Comparison of ENCODE assay signal across 21 mouse cellular contexts in the genomic region with DNA sequence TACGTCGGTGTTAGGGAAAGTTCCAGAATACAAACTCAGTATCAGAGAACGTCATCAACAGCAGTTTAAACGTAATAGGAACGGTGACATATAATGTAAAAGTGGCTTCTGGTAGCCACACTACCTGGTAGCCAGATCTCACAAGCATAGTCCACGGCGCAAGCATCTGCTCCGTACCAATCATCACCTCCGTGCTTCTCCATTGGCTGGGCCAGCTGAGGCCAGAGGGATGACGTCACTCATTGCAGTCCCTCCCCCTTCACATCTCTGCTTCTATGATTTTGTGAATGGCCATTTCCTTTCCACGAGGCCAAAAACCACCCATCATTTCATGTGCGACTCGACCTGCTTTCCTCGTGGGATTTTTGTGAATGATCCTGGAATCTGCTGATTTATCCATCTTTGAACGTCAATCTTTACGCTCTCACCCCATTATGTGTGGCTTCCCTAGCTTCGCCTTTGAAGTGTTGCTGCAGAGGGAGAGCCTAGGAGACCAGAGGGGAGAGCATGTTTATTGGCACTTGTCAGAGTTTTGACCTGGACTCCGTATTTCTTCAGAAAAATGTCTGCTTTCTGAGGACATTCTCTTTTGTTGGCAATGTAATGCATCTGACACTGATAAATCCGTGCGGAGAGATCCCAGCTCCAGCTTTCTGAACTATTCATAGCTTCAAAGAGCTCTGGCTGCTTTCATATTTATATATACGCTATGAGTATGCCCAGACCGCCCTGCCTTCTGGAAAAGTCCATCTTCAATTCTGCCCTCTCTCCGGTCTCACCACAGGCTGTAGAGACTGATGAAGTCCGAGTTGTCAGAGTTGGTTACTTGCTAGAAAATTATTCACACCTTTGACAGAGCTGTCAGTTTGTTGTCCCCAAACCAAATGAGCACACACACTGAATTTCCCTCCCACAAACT.
DNase-seq lines count a peak whose midpoint lies in the region; ATAC-seq and TF ChIP-seq lines count a peak whose summit lies in the region.
"Had no signal": no experiment of that assay in that cellular context is flagged by ENCODE, and none has a peak within 500 bp of the region (broad histone marks: within the 10 kb centered on the region; RNA-seq: fewer than 3 reads in every experiment).

No protein-coding gene starts in this region.

- no peak for ATAC-seq in heart, embryonic 14.5 days (ENCODE audit: insufficient number of reproducible peaks, insufficient read depth, low FRiP score, low read depth)
- peak; percentile 81 for ATAC-seq in lung, embryonic 14.5 days (ENCODE audit: insufficient read depth)
- ATAC-seq: CD4-positive, CD25-positive, alpha-beta regulatory T cell, adult 4 months; forebrain, embryonic 13.5 days; forebrain, postnatal 0 days; hindbrain, postnatal 0 days had no signal

- intact Hi-C loops in heart, postnatal 14 days (cut with DNase I): no loop called here
- intact Hi-C loops in heart, postnatal 25 days (cut with DNase I): no loop called here

- peak; percentile 55 for DNase-seq in heart, adult 11 months
- DNase-seq in heart, postnatal 14 days: no peak
- no peak for DNase-seq in heart, postnatal 25 days (ENCODE audit: low spot score)
- peak; percentile 63 for DNase-seq in lung, embryonic 14.5 days
- DNase-seq in lung, adult 2 months: no peak
- DNase-seq in testis, postnatal 14 days (ENCODE audit: low spot score): no peak
- DNase-seq: adrenal gland, adult 8-10 months; adrenal gland, postnatal 36 days; B cell, adult 2 months; cerebellum, adult 2 months; cerebellum, postnatal 10 days; forebrain, postnatal 0 days; gastrocnemius, postnatal 14 days had no signal

- TF ChIP-seq POLR2A in lung, adult 2 months (IDR thresholded peaks at IDR 0.05; ENCODE audit: borderline replicate concordance, extremely low read depth, low read depth, low read length): no peak
- TF ChIP-seq POLR2A in testis, adult 2 months (IDR thresholded peaks at IDR 0.05; ENCODE audit: control insufficient read depth, low read depth, low read length): no peak

- H3K27ac ChIP-seq in heart, embryonic 14.5 days (replicated peaks in 1 of 2; ENCODE audit: control insufficient read depth in 1 of 2, insufficient read depth in 1 of 2, low read depth in 2 of 2, low read length in 2 of 2): peak overlapping the region; percentile 36 to 63
- H3K27ac ChIP-seq in lung, embryonic 14.5 days (ENCODE audit: low read depth): no peak overlapping the region
- H3K27ac ChIP-seq in testis, adult 2 months (ENCODE audit: control insufficient read depth, insufficient read depth, low read depth, low read length): no peak overlapping the region
- H3K27ac ChIP-seq: embryonic facial prominence, embryonic 10.5 days; forebrain, embryonic 13.5 days; hindbrain, embryonic 13.5 days; hindbrain, postnatal 0 days had no signal

- no peak overlapping the region for H3K4me3 ChIP-seq in heart, embryonic 14.5 days (ENCODE audit: control insufficient read depth in 1 of 2, insufficient read depth in 1 of 2, low read depth in 1 of 2, low read length in 2 of 2)
- H3K4me3 ChIP-seq in lung, embryonic 14.5 days (ENCODE audit: low read depth, low read length): no peak overlapping the region
- H3K4me3 ChIP-seq in lung, adult 2 months (replicated peaks; ENCODE audit: extremely low read depth, low read depth, low read length): no peak overlapping the region
- peak overlapping the region; percentile 25 for H3K4me3 ChIP-seq in testis, adult 2 months (ENCODE audit: control insufficient read depth, low read depth, low read length)
- H3K4me3 ChIP-seq: embryonic facial prominence, embryonic 10.5 days; forebrain, embryonic 13.5 days; hindbrain, embryonic 13.5 days had no signal

- WGBS in heart, embryonic 14.5 days: 64% methylated on average over 24 of the region's 24 CpGs
- 45% methylated on average over 24 of the region's 24 CpGs for WGBS in lung, embryonic 14.5 days
- WGBS in lung, adult 2 months: 59% methylated on average over 24 of the region's 24 CpGs

- H3K27me3 ChIP-seq in heart, embryonic 14.5 days (ENCODE audit: control insufficient read depth, insufficient read depth, low read length): no peaks in the 10 kb centered on the region
- H3K27me3 ChIP-seq in lung, embryonic 14.5 days (ENCODE audit: insufficient read depth, low read length): no peaks in the 10 kb centered on the region
- H3K27me3 ChIP-seq in testis, adult 2 months (ENCODE audit: control insufficient read depth, insufficient read depth, low read length): no peaks in the 10 kb centered on the region
- H3K27me3 ChIP-seq: forebrain, embryonic 13.5 days; hindbrain, embryonic 13.5 days had no signal

- peaks cover 9 to 22% of the 10 kb centered on the region in 2 experiments for H3K4me1 ChIP-seq in heart, embryonic 14.5 days (ENCODE audit: control insufficient read depth in 2 of 2, insufficient read depth in 2 of 2, low read length in 2 of 2)
- H3K4me1 ChIP-seq in lung, embryonic 14.5 days (ENCODE audit: insufficient read depth): no peaks in the 10 kb centered on the region
- no peaks in the 10 kb centered on the region for H3K4me1 ChIP-seq in lung, adult 2 months (ENCODE audit: control insufficient read depth, insufficient read depth, low read length)
- H3K4me1 ChIP-seq in testis, adult 2 months (ENCODE audit: control insufficient read depth, insufficient read depth, low read length): peaks cover 8% of the 10 kb centered on the region
- H3K4me1 ChIP-seq: embryonic facial prominence, embryonic 10.5 days; forebrain, embryonic 13.5 days; hindbrain, embryonic 13.5 days had no signal

- H3K9me3 ChIP-seq in heart, embryonic 14.5 days (ENCODE audit: control insufficient read depth, low read length): no peaks in the 10 kb centered on the region
- H3K9me3 ChIP-seq in lung, embryonic 14.5 days (ENCODE audit: low read depth, low read length): no peaks in the 10 kb centered on the region
- H3K9me3 ChIP-seq: embryonic facial prominence, embryonic 10.5 days; forebrain, embryonic 13.5 days; hindbrain, embryonic 13.5 days had no signal

- no peak for TF ChIP-seq CTCF in lung, embryonic 14.5 days (IDR thresholded peaks at IDR 0.05; ENCODE audit: low read depth)
- no peak for TF ChIP-seq CTCF in lung, adult 2 months (IDR thresholded peaks at IDR 0.05; ENCODE audit: insufficient read depth, low read length)
- no peak for TF ChIP-seq CTCF in testis, adult 2 months (IDR thresholded peaks at IDR 0.05; ENCODE audit: control insufficient read depth, insufficient read depth, insufficient replicate concordance, low read depth, low read length)

- no peak overlapping the region for H3K9ac ChIP-seq in heart, embryonic 14.5 days (ENCODE audit: low read length)
- H3K9ac ChIP-seq in lung, embryonic 14.5 days: no peak overlapping the region
- H3K9ac ChIP-seq: forebrain, embryonic 13.5 days; forebrain, postnatal 0 days; hindbrain, embryonic 13.5 days had no signal

- H3K36me3 ChIP-seq in heart, embryonic 14.5 days (ENCODE audit: control insufficient read depth, insufficient read depth, low read length): no peaks in the 10 kb centered on the region
- no peaks in the 10 kb centered on the region for H3K36me3 ChIP-seq in lung, embryonic 14.5 days (ENCODE audit: insufficient read depth)
- no peaks in the 10 kb centered on the region for H3K36me3 ChIP-seq in testis, adult 2 months (ENCODE audit: control insufficient read depth, insufficient read depth, low read length)
- H3K36me3 ChIP-seq: embryonic facial prominence, embryonic 10.5 days; G1E; hindbrain, embryonic 13.5 days had no signal

- H3K4me2 ChIP-seq in heart, embryonic 14.5 days (ENCODE audit: low read length): peak overlapping the region; percentile 31
- H3K4me2 ChIP-seq in lung, embryonic 14.5 days: peak overlapping the region; percentile 48
- H3K4me2 ChIP-seq: forebrain, embryonic 13.5 days; hindbrain, embryonic 13.5 days had no signal

Comparison
In these comparisons a context has a peak if more than half of its experiments do, and no peak if none do; other contexts are left out.
1. DNase-seq: peak in heart, adult 11 months (single experiment) and lung, embryonic 14.5 days (single experiment); none in heart, postnatal 14 days (0 of 2), heart, postnatal 25 days (single experiment), lung, adult 2 months (single experiment) and testis, postnatal 14 days (single experiment).
2. H3K27ac ChIP-seq: peak in heart, embryonic 14.5 days (2 of 2); none in lung, embryonic 14.5 days (single experiment) and testis, adult 2 months (single experiment).